Mouse (Mus musculus): ENCODE data around the gene Slc25a48. TPM values are rescaled to one million over a fixed set of nuclear protein-coding genes. Genes with fewer than 3 reads are reported as not detected.
A peak's percentile ranks its signal among the peaks of the same experiment; 100 is the strongest.

Gene Slc25a48
- total RNA-seq (2021) = not detected
- long read RNA-seq, experiment 1 = 0 reads
- long read RNA-seq, experiment 2 = 0 reads

DNA sequence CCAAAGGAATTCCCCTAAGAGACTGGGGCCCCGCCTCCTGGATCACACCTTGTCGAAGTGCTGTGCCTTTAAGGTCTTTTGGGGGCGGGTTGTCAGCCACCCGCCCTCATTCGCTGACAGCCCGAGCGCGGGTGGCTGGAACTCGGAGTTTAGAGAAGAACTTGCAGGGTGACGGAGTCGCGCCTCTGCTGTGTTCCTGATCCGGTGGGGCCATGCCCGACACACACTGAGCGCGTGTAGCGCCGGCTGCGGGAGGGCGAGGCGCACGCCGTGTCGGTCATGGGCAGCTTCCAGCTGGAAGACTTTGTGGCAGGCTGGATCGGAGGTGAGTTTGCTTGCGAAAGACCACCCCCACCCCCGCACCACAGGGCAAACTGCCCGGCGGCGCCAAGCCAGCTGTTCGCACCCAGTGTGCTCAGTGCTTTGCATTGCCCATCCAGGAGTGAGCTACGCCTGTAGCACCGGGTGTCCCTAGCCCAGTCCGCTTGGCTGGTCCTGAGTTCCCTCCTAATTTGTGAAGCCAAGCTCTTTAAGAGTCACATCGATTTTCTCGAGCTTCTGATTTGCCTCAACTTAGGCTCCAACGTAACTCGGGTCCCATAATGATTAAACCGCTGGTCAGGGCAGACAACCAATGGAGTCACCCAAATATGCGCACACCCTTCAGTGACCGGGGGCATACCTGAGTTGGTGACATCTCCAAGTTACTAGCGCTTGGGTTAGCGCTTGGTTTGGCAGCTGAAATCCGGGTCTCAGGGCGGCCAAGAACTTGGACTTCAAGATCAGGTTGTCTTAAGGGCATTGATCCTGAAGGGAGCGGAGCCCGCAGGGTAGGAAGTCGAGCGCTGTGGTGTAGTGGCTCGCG lies at the start of gene Slc25a48:
TSS of gene Slc25a48 (plus strand) at position 145 of the 865 bp plus-strand sequence.
- peak; percentile 24 for DNase-seq

- DNase-seq = peak; percentile 52
These were observed 40.6 kb upstream of the Slc25a48 start for GRCm38 (mm10) chr13:56397572-56397971.

GRCm38 (mm10) chr13:56401186-56401585 lies 37.0 kb upstream of the Slc25a48 start:
- DNase-seq = no peak

- peak; percentile 43 for DNase-seq
These were observed 34.6 kb upstream of the Slc25a48 start for GRCm38 (mm10) chr13:56403381-56404086.

- DNase-seq = no peak
These were observed 33.5 kb upstream of the Slc25a48 start for GRCm38 (mm10) chr13:56404511-56405140.

- DNase-seq = no peak
These were observed 25.8 kb upstream of the Slc25a48 start for GRCm38 (mm10) chr13:56412286-56412873.

GRCm38 (mm10) chr13:56418685-56419483 lies 19.3 kb upstream of the Slc25a48 start:
- DNase-seq = no peak

- DNase-seq = no peak
These were observed 18.6 kb upstream of the Slc25a48 start for GRCm38 (mm10) chr13:56419538-56419937.

GRCm38 (mm10) chr13:56422072-56422723 lies 16.0 kb upstream of the Slc25a48 start:
- no peak for DNase-seq

DNA sequence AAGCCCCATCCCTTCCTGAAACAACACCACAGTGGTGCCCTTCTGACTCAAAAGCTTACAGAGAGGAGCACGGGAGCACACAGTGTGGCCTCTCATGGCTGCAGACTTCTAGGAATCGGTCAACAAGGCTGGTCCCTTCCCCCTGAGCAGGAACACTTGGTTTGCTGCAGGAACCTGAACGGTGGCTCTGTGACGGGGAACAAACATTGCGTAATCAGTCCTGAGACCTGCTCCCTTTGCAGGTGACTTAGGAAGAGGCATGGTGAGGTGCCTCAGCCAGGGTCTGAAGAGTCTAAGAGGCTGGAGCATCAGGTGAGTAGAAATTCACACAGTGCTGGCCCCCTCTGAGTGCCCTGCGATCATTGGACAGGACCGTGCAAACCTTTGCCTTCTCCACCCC lies 12.2 kb upstream of the Slc25a48 start:
- no peak for DNase-seq

DNA sequence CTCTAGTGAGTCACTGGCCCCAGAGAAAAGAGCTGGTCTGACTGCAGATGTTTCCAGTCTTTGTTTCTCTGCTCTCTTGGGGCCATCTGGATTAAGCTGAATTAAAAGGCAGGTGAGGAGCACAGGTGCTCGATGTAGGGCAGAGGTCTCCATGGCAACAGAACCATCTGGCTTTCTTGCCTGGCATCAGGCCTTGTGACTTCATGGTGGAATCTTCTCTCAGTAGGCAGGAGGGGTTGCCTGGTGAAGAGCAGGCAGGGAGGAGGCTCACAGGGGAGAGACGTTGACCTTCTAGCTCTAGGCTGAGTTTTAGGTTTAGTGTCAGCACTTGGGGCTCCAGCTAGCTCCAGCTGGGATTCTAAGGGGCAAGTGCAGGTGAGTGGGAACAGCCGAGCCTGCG lies 11.8 kb upstream of the Slc25a48 start, which contains the start of gene Gm3045:
TSS of gene Gm3045 (plus strand) at position 230 of the 400 bp plus-strand sequence.
- DNase-seq = no peak

DNA sequence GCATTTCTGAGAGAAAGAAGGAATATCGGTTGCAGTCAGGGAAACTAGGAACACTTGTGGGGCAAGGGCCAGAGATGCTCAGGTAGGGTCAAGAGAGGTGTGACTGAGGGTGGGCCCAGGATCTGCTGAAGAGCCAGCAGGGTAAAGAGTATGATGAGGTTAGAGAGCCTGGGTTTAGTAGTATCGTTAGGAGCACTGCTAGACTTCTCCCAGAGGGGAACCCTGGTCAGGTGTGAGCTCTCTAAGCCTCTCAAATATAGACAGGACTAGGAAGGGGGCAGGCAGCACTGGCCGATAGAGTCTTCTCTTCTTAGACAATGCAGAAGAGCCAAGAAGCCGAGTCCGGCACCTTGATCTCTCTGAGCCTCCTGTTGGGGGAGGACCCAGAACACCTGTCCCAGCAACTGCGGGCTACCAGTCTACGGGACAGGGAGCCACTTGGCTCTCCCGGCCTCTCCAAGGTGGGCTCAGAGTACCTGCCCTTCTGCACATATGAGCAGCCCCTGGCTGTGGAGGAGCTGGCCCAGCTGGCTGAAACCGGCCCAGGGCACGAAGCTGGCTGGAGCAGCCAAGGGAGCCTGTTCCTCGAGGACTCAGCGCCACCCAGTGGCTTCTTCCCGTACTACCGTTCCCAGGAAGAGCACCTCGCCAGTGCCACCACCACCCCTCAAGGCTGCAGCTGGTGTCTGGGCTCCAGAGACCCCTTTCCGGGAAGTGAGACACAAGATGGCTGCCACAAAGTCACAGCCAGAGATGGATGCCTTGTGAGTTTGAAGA lies 9.2 kb upstream of the Slc25a48 start:
- peak; percentile 36 for DNase-seq

DNA sequence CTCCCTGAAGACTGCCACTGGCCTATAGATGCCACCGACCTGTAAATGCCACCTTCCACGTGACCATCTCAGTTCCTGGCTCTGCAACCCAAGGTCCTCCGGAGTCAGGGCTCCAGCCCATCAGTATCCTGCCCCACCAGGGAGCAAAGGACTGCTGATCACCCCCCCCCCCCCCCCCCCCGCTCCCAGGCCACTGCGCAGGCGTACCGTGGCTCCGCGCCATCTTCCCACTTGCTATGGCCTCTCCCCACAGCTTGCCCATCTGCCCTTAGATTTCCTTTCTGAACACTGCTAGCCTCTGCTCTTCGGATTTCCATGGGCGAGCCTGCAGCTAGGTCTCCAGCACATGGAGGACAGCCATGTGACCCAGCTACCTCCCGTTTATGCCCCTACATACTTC lies 5.7 kb upstream of the Slc25a48 start:
- no peak for DNase-seq

DNA sequence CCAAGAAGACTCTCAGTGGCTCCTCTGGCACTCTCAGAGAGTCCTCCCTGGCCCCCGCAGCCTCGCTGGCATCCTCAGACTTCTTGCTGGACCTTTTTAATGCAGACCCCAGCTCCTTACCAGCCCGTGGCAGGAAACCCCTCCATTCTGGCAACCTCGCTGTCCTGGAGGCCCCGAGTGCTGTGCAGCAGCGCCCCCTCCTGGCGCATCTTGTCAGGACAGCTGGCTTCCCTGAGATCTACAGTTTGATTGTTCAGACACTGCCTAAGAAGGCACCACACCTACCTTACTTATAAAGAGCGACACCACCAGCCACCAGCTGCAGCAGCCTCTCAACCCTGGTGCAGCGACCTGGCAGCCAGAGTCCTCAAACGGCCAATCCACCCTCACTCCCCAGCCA lies 4.7 kb upstream of the Slc25a48 start:
- DNase-seq = no peak

GRCm38 (mm10) chr13:56434311-56434751 lies 3.8 kb upstream of the Slc25a48 start:
- DNase-seq = no peak

GRCm38 (mm10) chr13:56435615-56436287 lies 2.4 kb upstream of the Slc25a48 start:
- no peak for DNase-seq

DNA sequence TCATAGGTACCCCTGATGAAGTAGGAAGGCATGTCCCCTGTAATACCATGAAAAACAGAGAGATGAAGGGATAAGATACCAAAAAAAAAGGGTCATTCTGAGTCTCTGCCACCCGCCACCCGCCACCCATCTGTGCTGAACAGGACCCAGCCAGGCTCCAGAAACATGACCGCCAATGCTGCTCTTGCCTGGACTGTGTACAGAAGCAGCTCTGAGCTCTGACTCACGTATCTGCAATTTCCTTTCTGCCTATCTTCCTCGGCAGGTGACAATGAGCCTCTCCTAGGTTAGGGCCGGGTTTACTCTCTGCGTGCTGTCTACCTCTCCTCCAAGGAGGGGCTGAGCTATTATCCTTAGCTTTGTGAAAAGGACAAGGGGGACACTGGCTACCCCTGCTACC lies 5.3 kb downstream of the Slc25a48 start:
- no peak for DNase-seq

- DNase-seq = no peak
These were observed 6.0 kb downstream of the Slc25a48 start for GRCm38 (mm10) chr13:56444112-56444511.

DNA sequence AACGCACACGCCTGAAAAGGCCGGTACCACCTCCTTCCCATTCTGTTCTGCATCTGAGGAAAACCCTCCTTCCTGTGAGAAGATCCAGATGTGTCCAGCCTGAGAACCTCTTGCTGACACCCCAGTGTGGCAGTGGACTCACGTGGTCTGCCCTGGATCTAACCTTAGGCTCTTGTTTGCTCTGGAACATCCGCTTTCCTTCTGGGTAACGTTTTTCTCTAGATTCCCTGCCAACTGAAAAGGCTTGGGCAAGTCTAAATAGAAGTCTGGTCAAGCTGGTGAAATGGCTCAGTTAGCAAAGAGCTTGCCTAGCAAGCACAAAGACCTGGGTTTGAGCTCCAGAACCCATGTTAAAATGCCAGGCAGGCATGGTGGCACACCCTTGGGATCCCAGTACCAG lies 6.8 kb downstream of the Slc25a48 start:
- DNase-seq = no peak

Measured in gastrocnemius, postnatal 25 days (tissue).